In the genomic region with DNA sequence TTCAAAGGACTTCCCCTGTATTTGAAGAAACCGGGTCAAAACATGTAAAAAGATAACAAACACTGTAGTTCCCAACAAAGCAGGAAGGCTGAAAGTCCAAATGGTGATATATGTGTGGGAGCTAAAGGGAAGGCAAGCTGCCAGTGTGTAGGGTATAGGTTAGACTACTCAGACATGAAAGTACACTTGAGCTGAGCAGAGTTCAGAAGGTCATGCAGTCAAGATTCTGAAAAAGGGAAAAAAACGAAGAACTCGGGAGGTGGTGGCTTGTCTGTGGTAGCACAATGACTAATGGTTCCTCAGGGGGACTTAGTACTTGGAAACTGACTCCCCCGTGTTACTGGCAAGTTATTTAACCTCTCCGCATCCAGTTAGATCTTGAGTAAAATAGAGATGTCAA, we compare ENCODE assay signal across 1 mouse cellular context.
TF ChIP-seq lines count a peak whose summit lies in the region.

No protein-coding gene starts in this region.

TF ChIP-seq in CH12.LX, 34 proteins besides CTCF, POLR2A, EP300 and RAD21 (continued from another document):
- no peak for TF ChIP-seq HCFC1 (IDR thresholded peaks at IDR 0.05; ENCODE audit: low read depth, low read length)
- TF ChIP-seq USF1 (IDR thresholded peaks at IDR 0.05; ENCODE audit: low read depth, low read length): no peak
- TF ChIP-seq JUND (conservative IDR thresholded peaks at IDR 0.05; ENCODE audit: low read depth, low read length): peak; percentile 76
